Mouse (Mus musculus): ENCODE data around the gene Vtcn1.
"Not testable (repeated sequence)": the region's sequence is repeated elsewhere in the genome, so short reads cannot be mapped to it uniquely, and the experiment has no call there.

Gene Vtcn1

GRCm38 (mm10) chr3:100825225-100825965 lies at the start of gene Vtcn1:
Gene Vtcn1, plus strand, starts transcription at chr3:100825459.
- POLR2A ChIA-PET: interaction anchor here in 2 of 4 experiments (0.7 to 0.9 kb wide), 5 partner anchors 15 to 660 kb away, joined by 3 to 4 read pairs (median 3); no protein-coding TSS in a partner anchor

GRCm38 (mm10) chr3:100776967-100777366 lies 48.3 kb upstream of the Vtcn1 start:
- CTCF ChIA-PET: interaction anchor here in 2 of 4 experiments (0.6 to 1.1 kb wide), 3 partner anchors 9 to 618 kb away, joined by 3 read pairs; no protein-coding TSS in a partner anchor

More at GRCm38 (mm10) chr3:100825225-100825965, at the start of gene Vtcn1:
- CTCF ChIA-PET: no interaction called here

GRCm38 (mm10) chr3:100777568-100777967 lies 47.7 kb upstream of the Vtcn1 start:
- POLR2A ChIA-PET: no interaction called here

More at GRCm38 (mm10) chr3:100776967-100777366, 48.3 kb upstream of the Vtcn1 start:
- POLR2A ChIA-PET: interaction anchor here in 1 of 4 experiments (1.1 kb wide), 1 partner anchor 27 kb away, joined by 3 read pairs; no protein-coding TSS in a partner anchor

GRCm38 (mm10) chr3:100786076-100786475 lies 39.2 kb upstream of the Vtcn1 start:
- POLR2A ChIA-PET: interaction anchor here in 1 of 4 experiments (0.8 kb wide), 1 partner anchor 9 kb away, joined by 4 read pairs; no protein-coding TSS in a partner anchor
- CTCF ChIA-PET: no interaction called here

More at GRCm38 (mm10) chr3:100777568-100777967, 47.7 kb upstream of the Vtcn1 start:
- CTCF ChIA-PET: interaction anchor here in 2 of 4 experiments (0.6 to 1.1 kb wide), 3 partner anchors 10 to 617 kb away, joined by 3 read pairs; no protein-coding TSS in a partner anchor

GRCm38 (mm10) chr3:100791670-100792069 lies 33.6 kb upstream of the Vtcn1 start:
- CTCF ChIA-PET: no interaction called here

GRCm38 (mm10) chr3:100793345-100793744 lies 31.9 kb upstream of the Vtcn1 start:
- CTCF ChIA-PET: no interaction called here
- POLR2A ChIA-PET: no interaction called here

More at GRCm38 (mm10) chr3:100791670-100792069, 33.6 kb upstream of the Vtcn1 start:
- POLR2A ChIA-PET: interaction anchor here in 1 of 4 experiments (0.6 kb wide), 1 partner anchor 13 kb away, joined by 3 read pairs; no protein-coding TSS in a partner anchor

DNA sequence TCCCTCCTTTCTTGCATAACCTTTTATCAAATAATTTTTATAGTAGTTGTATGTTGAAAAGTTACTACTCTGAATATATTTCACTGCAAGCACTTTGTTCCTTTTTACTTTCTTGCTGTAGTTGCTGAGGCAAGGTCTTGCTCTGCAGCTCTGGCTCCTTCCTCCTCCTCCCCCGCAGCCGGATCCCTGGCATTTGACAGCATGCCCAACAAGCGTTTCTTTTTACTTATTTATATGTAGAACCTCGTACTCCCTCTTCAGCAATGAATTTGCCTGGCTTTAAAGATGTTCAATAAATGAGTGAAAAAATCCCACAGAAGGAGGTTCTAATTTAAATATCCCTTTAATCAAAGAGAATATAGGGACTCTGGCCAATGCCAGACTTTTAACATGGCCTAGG lies 28.7 kb upstream of the Vtcn1 start:
- CTCF ChIA-PET: no interaction called here
- POLR2A ChIA-PET: interaction anchor here in 1 of 4 experiments (0.8 kb wide), 1 partner anchor 369 kb away, joined by 3 read pairs; no protein-coding TSS in a partner anchor

GRCm38 (mm10) chr3:100797166-100798145 lies 27.8 kb upstream of the Vtcn1 start:
- ChIA-PET CTCF (no interaction called here), POLR2A (interaction anchor here in 1 of 4 experiments (0.8 kb wide), 1 partner anchor 370 kb away, joined by 3 read pairs; no protein-coding TSS in a partner anchor)

- POLR2A ChIA-PET: no interaction called here
Observed at GRCm38 (mm10) chr3:100798872-100799422, 26.3 kb upstream of the Vtcn1 start.

DNA sequence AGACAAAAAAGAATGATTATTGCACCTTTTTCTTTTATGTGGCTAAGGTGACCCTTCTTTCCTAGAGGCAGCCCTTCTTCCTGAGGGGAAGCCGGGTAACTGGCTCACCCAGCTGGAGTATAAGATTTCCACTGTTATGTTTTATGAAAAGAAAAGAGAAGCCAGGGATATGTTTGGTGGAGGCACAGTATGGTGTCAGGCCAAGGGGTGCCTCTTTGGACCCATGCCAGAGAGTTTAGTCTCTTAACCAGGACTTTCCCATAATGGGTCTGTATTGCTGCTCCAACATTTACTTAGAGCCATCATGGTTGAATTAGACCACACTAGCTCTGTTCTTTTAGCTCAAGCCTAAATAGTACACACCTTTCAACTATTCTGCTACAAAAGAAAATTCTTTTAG lies 20.3 kb upstream of the Vtcn1 start:
- ChIA-PET CTCF (interaction anchor here in 1 of 4 experiments (0.7 kb wide), 1 partner anchor 995 kb away, joined by 4 read pairs; no protein-coding TSS in a partner anchor), POLR2A (interaction anchor here in 1 of 4 experiments (0.6 kb wide), 1 partner anchor 783 kb away, joined by 3 read pairs; no protein-coding TSS in a partner anchor)

More at GRCm38 (mm10) chr3:100798872-100799422, 26.3 kb upstream of the Vtcn1 start:
- CTCF ChIA-PET: interaction anchor here in 1 of 4 experiments (0.7 kb wide), 1 partner anchor 1040 kb away, joined by 3 read pairs; no protein-coding TSS in a partner anchor

GRCm38 (mm10) chr3:100805925-100806324 lies 19.3 kb upstream of the Vtcn1 start:
- POLR2A ChIA-PET: no interaction called here
- CTCF ChIA-PET: no interaction called here

GRCm38 (mm10) chr3:100810461-100810860 lies 14.8 kb upstream of the Vtcn1 start:
- POLR2A ChIA-PET: interaction anchor here in 1 of 4 experiments (0.8 kb wide), 1 partner anchor 15 kb away, joined by 4 read pairs; the partner anchor contains the start of gene Vtcn1
- CTCF ChIA-PET: interaction anchor here in 1 of 4 experiments (1.5 kb wide), 1 partner anchor 43 kb away, joined by 4 read pairs; no protein-coding TSS in a partner anchor

DNA sequence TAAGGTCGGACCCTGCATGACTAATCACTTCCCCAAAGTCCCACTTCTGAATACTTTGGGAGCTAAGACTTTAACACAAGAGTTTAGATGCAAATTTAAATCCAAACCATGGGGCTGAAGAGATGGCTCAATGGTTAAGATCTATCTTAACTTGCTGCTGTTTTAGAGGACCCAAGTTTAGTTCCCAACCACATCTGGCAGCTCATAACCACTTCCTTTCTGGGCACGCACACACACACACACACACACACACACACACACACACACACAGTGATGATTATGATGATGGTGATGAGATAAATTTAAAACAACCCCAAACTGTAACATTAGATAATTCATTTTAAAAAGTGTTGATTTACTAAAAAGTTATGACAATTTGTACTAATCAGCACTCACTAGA lies 13.4 kb upstream of the Vtcn1 start:
- POLR2A ChIA-PET: no interaction called here
- CTCF ChIA-PET: no interaction called here

DNA sequence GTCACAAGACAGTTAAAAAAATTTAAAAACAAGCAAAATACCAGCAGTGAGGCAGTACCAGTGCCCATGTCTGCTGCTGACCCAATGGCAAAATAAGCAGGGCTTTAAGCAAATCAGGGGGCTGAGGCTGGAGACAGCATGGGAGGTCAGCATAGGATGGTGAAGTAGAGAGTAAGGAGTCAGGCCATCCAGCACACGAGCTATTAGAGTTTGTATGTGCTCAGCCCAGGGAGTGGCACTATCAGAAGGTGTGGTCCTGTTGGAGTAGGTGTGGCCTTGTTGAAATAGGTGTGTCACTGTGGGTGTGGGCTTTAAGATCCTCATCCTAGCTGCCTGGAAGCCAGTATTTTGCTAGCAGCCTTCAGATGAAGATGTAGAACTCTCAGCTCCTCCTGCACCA lies 9.8 kb upstream of the Vtcn1 start:
- CTCF ChIA-PET, POLR2A ChIA-PET: not testable (repeated sequence)

GRCm38 (mm10) chr3:100818709-100819108 lies 6.5 kb upstream of the Vtcn1 start:
- POLR2A ChIA-PET: interaction anchor here in 1 of 4 experiments (1.2 kb wide), 1 partner anchor 12 kb away, joined by 3 read pairs; no protein-coding TSS in a partner anchor
- CTCF ChIA-PET: no interaction called here

GRCm38 (mm10) chr3:100819571-100819970 lies 5.7 kb upstream of the Vtcn1 start:
- POLR2A ChIA-PET: no interaction called here
- CTCF ChIA-PET: interaction anchor here in 1 of 4 experiments (0.6 kb wide), 1 partner anchor 46 kb away, joined by 3 read pairs; no protein-coding TSS in a partner anchor

GRCm38 (mm10) chr3:100820852-100821251 lies 4.4 kb upstream of the Vtcn1 start:
- POLR2A ChIA-PET: no interaction called here
- CTCF ChIA-PET: interaction anchor here in 2 of 4 experiments (0.6 to 0.7 kb wide), 4 partner anchors 89 to 592 kb away, joined by 3 to 4 read pairs (median 3); no protein-coding TSS in a partner anchor

DNA sequence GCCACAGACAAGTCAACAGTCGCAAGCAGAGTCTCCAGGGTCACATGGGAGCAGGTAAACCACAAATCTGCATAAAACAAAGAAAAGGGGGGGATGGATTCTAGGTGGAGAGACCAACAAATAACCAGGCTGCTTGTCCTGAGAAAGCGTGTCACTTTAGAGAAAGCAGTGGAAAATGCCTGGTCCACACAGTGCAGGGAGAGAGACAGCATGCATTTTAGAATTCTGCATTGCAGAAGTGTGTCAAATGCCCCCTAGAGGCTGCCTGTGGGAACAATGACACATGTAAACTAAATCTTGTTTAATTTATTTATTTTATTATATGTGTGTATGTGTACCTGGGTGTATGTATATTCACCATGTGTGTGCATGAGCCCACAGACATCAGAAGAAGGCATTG lies 4.0 kb upstream of the Vtcn1 start:
- CTCF ChIA-PET: interaction anchor here in 2 of 4 experiments (0.6 to 0.7 kb wide), 3 partner anchors 89 to 593 kb away, joined by 3 read pairs; no protein-coding TSS in a partner anchor

More for the DNA sequence above, 4.0 kb upstream of the Vtcn1 start:
- POLR2A ChIA-PET: no interaction called here

Measured in embryonic stem cell, embryonic (primary cell).